Mouse (Mus musculus) CD4-positive, CD25-positive, alpha-beta regulatory T cell, adult 4 months (primary cell): ENCODE data around the gene Pheta1. TPM values are rescaled to one million over a fixed set of nuclear protein-coding genes. Genes with fewer than 3 reads are reported as not detected.
"Not testable (repeated sequence)": the region's sequence is repeated elsewhere in the genome, so short reads cannot be mapped to it uniquely, and the experiment has no call there.

ENCODE experiments used
- ATAC-seq: one replicate; pipeline ENCODE4 v1.8.0; 2017
- polyA plus RNA-seq, 2 experiments: library from polyadenylated mRNA; unstranded; fragments of 100-300 nt; shearing (Covaris generic); gene quantifications; one replicate each; pipeline ENCODE4 v1.2.1; 2017

The Pheta1 gene
- polyA plus RNA-seq, 2 experiments from 2014 or later = 0.47 to 0.86 TPM

GRCm38 (mm10) chr5:121846322-121846721 is 2.5 kb upstream of the Pheta1 start:
- ATAC-seq = no peak

GRCm38 (mm10) chr5:121847269-121847668 is 1.5 kb upstream of the Pheta1 start:
- ATAC-seq = not testable (repeated sequence)

GRCm38 (mm10) chr5:121848035-121848519 is 707 bp upstream of the Pheta1 start:
- peak; percentile 55 for ATAC-seq

GRCm38 (mm10) chr5:121849478-121850349 is 930 bp downstream of the Pheta1 start:
- no peak for ATAC-seq

- no peak for ATAC-seq
Measured at GRCm38 (mm10) chr5:121853368-121854051, 4.7 kb downstream of the Pheta1 start.

GRCm38 (mm10) chr5:121854768-121855167 is 6.0 kb downstream of the Pheta1 start:
- ATAC-seq = no peak

GRCm38 (mm10) chr5:121856740-121857139 is 8.0 kb downstream of the Pheta1 start:
- ATAC-seq = no peak

- no peak for ATAC-seq
Measured at GRCm38 (mm10) chr5:121858427-121858826, 9.6 kb downstream of the Pheta1 start.

GRCm38 (mm10) chr5:121861964-121862363 is 13.2 kb downstream of the Pheta1 start:
- no peak for ATAC-seq

GRCm38 (mm10) chr5:121864330-121864729 is 15.5 kb downstream of the Pheta1 start:
- ATAC-seq = no peak

- ATAC-seq = no peak
Measured at GRCm38 (mm10) chr5:121867963-121868362, 19.2 kb downstream of the Pheta1 start.

- no peak for ATAC-seq
Measured at GRCm38 (mm10) chr5:121870832-121871231, 22.0 kb downstream of the Pheta1 start.

- no peak for ATAC-seq
Measured at GRCm38 (mm10) chr5:121871515-121872030, 22.8 kb downstream of the Pheta1 start.

- ATAC-seq = no peak
Measured at GRCm38 (mm10) chr5:121872158-121872557, 23.4 kb downstream of the Pheta1 start.

- no peak for ATAC-seq
Measured at GRCm38 (mm10) chr5:121875041-121875440, 26.3 kb downstream of the Pheta1 start.

GRCm38 (mm10) chr5:121876901-121877300 is 28.1 kb downstream of the Pheta1 start:
- ATAC-seq = no peak

- no peak for ATAC-seq
Measured at GRCm38 (mm10) chr5:121878703-121879102, 29.9 kb downstream of the Pheta1 start.

- no peak for ATAC-seq
Measured at GRCm38 (mm10) chr5:121879211-121879610, 30.4 kb downstream of the Pheta1 start.

- ATAC-seq = no peak
Measured at GRCm38 (mm10) chr5:121883356-121883755, 34.6 kb downstream of the Pheta1 start.

- ATAC-seq = no peak
Measured at GRCm38 (mm10) chr5:121889375-121889774, 40.6 kb downstream of the Pheta1 start.

- no peak for ATAC-seq
Measured at GRCm38 (mm10) chr5:121889819-121890362, 41.1 kb downstream of the Pheta1 start.

GRCm38 (mm10) chr5:121890925-121891324 is 42.1 kb downstream of the Pheta1 start:
- ATAC-seq = no peak

- no peak for ATAC-seq
Measured at GRCm38 (mm10) chr5:121892281-121892680, 43.5 kb downstream of the Pheta1 start.
